Mouse (Mus musculus) heart, adult 2 months (tissue): ENCODE results near the gene Nelfb. TPM values are rescaled to one million over a fixed set of nuclear protein-coding genes. Genes with fewer than 3 reads are reported as not detected.

Source experiments
- DNase-seq, 2 experiments: peaks; one replicate each; pipeline ENCODE4 v3.0.0; 2021
- H3K27ac ChIP-seq: fragments of 200-600 bp; 2 replicates; pipeline ENCODE4 v1.8.1; 2022
- H3K27me3 ChIP-seq: fragments of 200-500 bp; 2 replicates; pipeline ENCODE4 v1.6.1; 2012; ENCODE audit warnings: mild to moderate bottlenecking, low read length, inconsistent platforms, mixed read lengths; ENCODE audit not compliant: control insufficient read depth, insufficient read depth
- H3K36me3 ChIP-seq: fragments of 200-500 bp; 2 replicates; pipeline ENCODE4 v1.6.1; 2012; ENCODE audit warnings: low read length, inconsistent platforms; ENCODE audit not compliant: control insufficient read depth, insufficient read depth
- H3K4me1 ChIP-seq: fragments of 200-500 bp; 2 replicates; pipeline ENCODE4 v1.6.1; 2011; ENCODE audit warnings: low read length; ENCODE audit not compliant: control insufficient read depth, insufficient read depth
- H3K4me3 ChIP-seq: fragments of 200-600 bp; 2 replicates; pipeline ENCODE4 v1.8.1; 2022
- H3K79me2 ChIP-seq: fragments of 200-500 bp; replicated peaks from 2 replicates; pipeline ENCODE4 v1.6.1; 2012; ENCODE audit warnings: mild to moderate bottlenecking, inconsistent platforms, low read length, moderate library complexity, mixed read lengths; ENCODE audit not compliant: control insufficient read depth, insufficient read depth
- H3K9ac ChIP-seq: fragments of 200-500 bp; 2 replicates; pipeline ENCODE4 v1.6.1; 2012; ENCODE audit warnings: low read depth, mild to moderate bottlenecking, control low read depth, inconsistent platforms, low read length, mixed read lengths
- CTCF ChIP-seq: fragments of 200-600 bp; IDR thresholded peaks from 2 replicates; pipeline ENCODE4 v1.8.1; 2022; ENCODE audit warnings: antibody characterized with exemption, mild to moderate bottlenecking, moderate library complexity
- EP300 ChIP-seq: fragments of 200-500 bp; IDR thresholded peaks from 2 replicates; pipeline ENCODE4 v1.6.1; 2011; ENCODE audit warnings: low read depth, low read length, control low read depth; ENCODE audit not compliant: insufficient read depth
- POLR2A ChIP-seq: fragments of 200-500 bp; IDR thresholded peaks from 2 replicates; pipeline ENCODE4 v1.6.1; 2011; ENCODE audit warnings: mild to moderate bottlenecking, low read depth, low read length, control low read depth; ENCODE audit not compliant: insufficient read depth
- WGBS: fragments of 180-500 bp; shearing (Covaris S2); methylation state at CpG from one replicate; pipeline ENCODE4 v1.1.7; 2018; 5-methylcytosine and 5-hydroxymethylcytosine counted together
- intact Hi-C: fragments of 180-260 bp; cut with DNase I; formaldehyde crosslinking; loops from one replicate; pipeline ENCODE4 v1.15.1; 2025
- polyA plus RNA-seq: library from polyadenylated mRNA; depleted of rRNA; stranded (reverse); fragments of >200 nt; gene quantifications from 2 replicates; pipeline ENCODE4 v1.2.3, GENCODE M21; 2012; rRNA removed
- total RNA-seq, 2 experiments: library from RNA; stranded (reverse); gene quantifications; 2 replicates each; pipeline ENCODE4 v1.2.3; 2021

The Nelfb gene
- total and polyA plus RNA-seq, 3 experiments: 37.4 to 47.0 (median 37.4) TPM

- intact Hi-C loops: no loop called here
- no peaks in the 10 kb centered on the region for H3K27me3 ChIP-seq
- H3K4me1 ChIP-seq: peaks cover 31% of the 10 kb centered on the region
- peak overlapping the region; percentile 49 for H3K4me3 ChIP-seq
- no peaks in the 10 kb centered on the region for H3K79me2 ChIP-seq
- DNase-seq: no peak
- peak overlapping the region; percentile 78 for H3K27ac ChIP-seq
- no peaks in the 10 kb centered on the region for H3K36me3 ChIP-seq
- TF ChIP-seq EP300: no peak
- no peak for TF ChIP-seq POLR2A
- no peak for TF ChIP-seq CTCF
- 28% methylated on average over 4 of the region's 4 CpGs for WGBS
- peak overlapping the region; percentile 60 for H3K9ac ChIP-seq
Measured at GRCm38 (mm10) chr2:25167481-25167880, 43.8 kb downstream of the Nelfb start.

GRCm38 (mm10) chr2:25157655-25158054 is 53.6 kb downstream of the Nelfb start:
- Histone ChIP-seq H3K4me3 (no peak overlapping the region), H3K27me3 (no peaks in the 10 kb centered on the region), H3K4me1 (peaks cover 3% of the 10 kb centered on the region; the same call in 1 of the 2 replicates), H3K27ac (no peak overlapping the region), H3K36me3 (no peaks in the 10 kb centered on the region; the same call in 1 of the 2 replicates), H3K79me2 (no peaks in the 10 kb centered on the region), H3K9ac (no peak overlapping the region)
- WGBS: 58% methylated on average over 2 of the region's 2 CpGs
- intact Hi-C loops: loop anchor here (1.0 to 5.0 kb wide), 3 partner anchors 17 to 60 kb away; partner anchors contain the start of gene Noxa1
- DNase-seq: no peak
- no peak for TF ChIP-seq POLR2A
- no peak for TF ChIP-seq EP300
- TF ChIP-seq CTCF: peak; percentile 85

GRCm38 (mm10) chr2:25156990-25157389 is 54.3 kb downstream of the Nelfb start:
- Histone ChIP-seq H3K4me3 (no peak overlapping the region), H3K27ac (no peak overlapping the region), H3K79me2 (no peaks in the 10 kb centered on the region), H3K36me3 (no peaks in the 10 kb centered on the region; the same call in 1 of the 2 replicates), H3K9ac (no peak overlapping the region), H3K27me3 (no peaks in the 10 kb centered on the region), H3K4me1 (no peaks in the 10 kb centered on the region)
- TF ChIP-seq CTCF (peak; percentile 73), EP300 (no peak)
- intact Hi-C loops: loop anchor here (1.0 to 5.0 kb wide), 3 partner anchors 16 to 60 kb away; partner anchors contain the start of gene Noxa1
- 40% methylated on average over 2 of the region's 2 CpGs for WGBS
- no peak for DNase-seq

GRCm38 (mm10) chr2:25156177-25156576 is 55.1 kb downstream of the Nelfb start:
- 90% methylated on average over 3 of the region's 3 CpGs for WGBS
- Histone ChIP-seq H3K79me2 (no peaks in the 10 kb centered on the region), H3K9ac (no peak overlapping the region), H3K4me3 (no peak overlapping the region), H3K4me1 (no peaks in the 10 kb centered on the region), H3K27me3 (no peaks in the 10 kb centered on the region), H3K36me3 (no peaks in the 10 kb centered on the region; the same call in 1 of the 2 replicates), H3K27ac (no peak overlapping the region)
- intact Hi-C loops: loop anchor here (2.0 to 5.0 kb wide), 2 partner anchors 15 to 59 kb away; partner anchors contain the start of gene Noxa1
- TF ChIP-seq CTCF: no peak
- no peak for TF ChIP-seq POLR2A
- no peak for TF ChIP-seq EP300
- DNase-seq: no peak

- Histone ChIP-seq H3K4me1 (peaks cover under 1% of the 10 kb centered on the region; the same call in 1 of the 2 replicates), H3K27ac (no peak overlapping the region), H3K79me2 (no peaks in the 10 kb centered on the region), H3K27me3 (no peaks in the 10 kb centered on the region), H3K4me3 (no peak overlapping the region), H3K9ac (no peak overlapping the region), H3K36me3 (no peaks in the 10 kb centered on the region)
- 74% methylated on average over 4 of the region's 4 CpGs for WGBS
- intact Hi-C loops: no loop called here
- no peak for DNase-seq
- no peak for TF ChIP-seq CTCF
- TF ChIP-seq EP300: no peak
- no peak for TF ChIP-seq POLR2A
Measured at GRCm38 (mm10) chr2:25151280-25151956, 59.9 kb downstream of the Nelfb start.

Other genes with a start within 250 kb of the Nelfb start
Only the 30 nearest of the 33 such genes appear.
- 10 to 100 TPM; 80.9 to 97.0 TPM for gene Mrpl41, start 236.4 kb downstream of the Nelfb start, total RNA-seq
- gene Mrpl41, start 236.4 kb downstream of the Nelfb start, polyA plus RNA-seq: 82.0 and 90.0 TPM in 2 replicates
- 10 to 100 TPM; 22.4 to 29.7 TPM for gene Pnpla7, start 235.5 kb downstream of the Nelfb start, total RNA-seq
- 16.5 and 16.9 TPM in 2 replicates for gene Pnpla7, start 235.5 kb downstream of the Nelfb start, polyA plus RNA-seq
- gene Nsmf, start 157.1 kb downstream of the Nelfb start, total RNA-seq: 10 to 100 TPM; 12.4 to 13.3 TPM
- gene Nsmf, start 157.1 kb downstream of the Nelfb start, polyA plus RNA-seq: 46.9 and 49.8 TPM in 2 replicates
- not detected for gene Entpd8, start 131.2 kb downstream of the Nelfb start, total RNA-seq
- gene Entpd8, start 131.2 kb downstream of the Nelfb start, polyA plus RNA-seq: not detected in 2 replicates
- gene Noxa1, start 116.3 kb downstream of the Nelfb start, total RNA-seq: not detected
- not detected in 2 replicates for gene Noxa1, start 116.3 kb downstream of the Nelfb start, polyA plus RNA-seq
- gene Nrarp, start 30.7 kb downstream of the Nelfb start, total RNA-seq: 1 to 10 TPM; 6.2 to 7.4 TPM
- gene Nrarp, start 30.7 kb downstream of the Nelfb start, polyA plus RNA-seq: 10.2 and 11.2 TPM in 2 replicates
- 1 to 10 TPM; 4.3 to 4.9 TPM for gene Tor4a, start 14.6 kb downstream of the Nelfb start, total RNA-seq
- gene Tor4a, start 14.6 kb downstream of the Nelfb start, polyA plus RNA-seq: 6.8 and 9.4 TPM in 2 replicates
- not detected for gene Stpg3, start 3.1 kb upstream of the Nelfb start, total RNA-seq
- gene Stpg3, start 3.1 kb upstream of the Nelfb start, polyA plus RNA-seq: 0.20 TPM in 1 of 2 replicates, not detected in the other
- not detected for gene Fam166a, start 7.3 kb upstream of the Nelfb start, total RNA-seq
- gene Fam166a, start 7.3 kb upstream of the Nelfb start, polyA plus RNA-seq: 0.21 TPM in 1 of 2 replicates, not detected in the other
- gene Tubb4b, start 13.2 kb upstream of the Nelfb start, total RNA-seq: 100 to 1,000 TPM; 327 to 342 TPM
- 315 and 439 TPM in 2 replicates for gene Tubb4b, start 13.2 kb upstream of the Nelfb start, polyA plus RNA-seq
- gene Slc34a3, start 22.9 kb upstream of the Nelfb start, total RNA-seq: not detected
- gene Slc34a3, start 22.9 kb upstream of the Nelfb start, polyA plus RNA-seq: not detected in 2 replicates
- not detected for gene Rnf224, start 25.3 kb upstream of the Nelfb start, total RNA-seq
- not detected in 2 replicates for gene Rnf224, start 25.3 kb upstream of the Nelfb start, polyA plus RNA-seq
- under 1 TPM; 0.47 to 0.61 TPM for gene Rnf208, start 30.8 kb upstream of the Nelfb start, total RNA-seq
- 1.5 and 2.4 TPM in 2 replicates for gene Rnf208, start 30.8 kb upstream of the Nelfb start, polyA plus RNA-seq
- gene Cysrt1, start 31.0 kb upstream of the Nelfb start, total RNA-seq: not detected
- not detected in 2 replicates for gene Cysrt1, start 31.0 kb upstream of the Nelfb start, polyA plus RNA-seq
- 1 to 10 TPM in 1 of 2 experiments, under 1 TPM in 1; 0.68 to 1.8 TPM for gene AL732309.1, start 35.4 kb upstream of the Nelfb start, total RNA-seq
- gene AL732309.1, start 35.4 kb upstream of the Nelfb start, polyA plus RNA-seq: 4.7 and 6.1 TPM in 2 replicates
- 10 to 100 TPM; 13.1 to 14.1 TPM for gene Tmem203, start 44.0 kb upstream of the Nelfb start, total RNA-seq
- gene Tmem203, start 44.0 kb upstream of the Nelfb start, polyA plus RNA-seq: 18.2 and 22.2 TPM in 2 replicates
- 1 to 10 TPM; 5.9 to 6.7 TPM for gene Tprn, start 51.1 kb upstream of the Nelfb start, total RNA-seq
- gene Tprn, start 51.1 kb upstream of the Nelfb start, polyA plus RNA-seq: 7.5 and 9.9 TPM in 2 replicates
- 10 to 100 TPM; 39.7 to 41.5 TPM for gene Ssna1, start 60.9 kb upstream of the Nelfb start, total RNA-seq
- 33.1 and 36.3 TPM in 2 replicates for gene Ssna1, start 60.9 kb upstream of the Nelfb start, polyA plus RNA-seq
- 10 to 100 TPM; 36.0 to 36.3 TPM for gene Anapc2, start 61.0 kb upstream of the Nelfb start, total RNA-seq
- 57.2 and 68.2 TPM in 2 replicates for gene Anapc2, start 61.0 kb upstream of the Nelfb start, polyA plus RNA-seq
- not detected for gene Tmem210, start 76.7 kb upstream of the Nelfb start, total RNA-seq
- 0.27 and 0.44 TPM in 2 replicates for gene Tmem210, start 76.7 kb upstream of the Nelfb start, polyA plus RNA-seq
- gene Lrrc26, start 78.4 kb upstream of the Nelfb start, total RNA-seq: not detected
- 2.9 TPM in 1 of 2 replicates, not detected in the other for gene Lrrc26, start 78.4 kb upstream of the Nelfb start, polyA plus RNA-seq
- not detected for gene Grin1, start 107.7 kb upstream of the Nelfb start, total RNA-seq
- gene Grin1, start 107.7 kb upstream of the Nelfb start, polyA plus RNA-seq: 0.18 and 0.41 TPM in 2 replicates
- gene Man1b1, start 120.8 kb upstream of the Nelfb start, total RNA-seq: 10 to 100 TPM; 21.6 to 22.5 TPM
- 8.2 and 9.9 TPM in 2 replicates for gene Man1b1, start 120.8 kb upstream of the Nelfb start, polyA plus RNA-seq
- gene Dpp7, start 144.9 kb upstream of the Nelfb start, total RNA-seq: 1 to 10 TPM; 4.8 to 5.4 TPM
- gene Dpp7, start 144.9 kb upstream of the Nelfb start, polyA plus RNA-seq: 11.4 and 11.8 TPM in 2 replicates
- 1 to 10 TPM; 7.2 to 7.9 TPM for gene Uap1l1, start 154.2 kb upstream of the Nelfb start, total RNA-seq
- gene Uap1l1, start 154.2 kb upstream of the Nelfb start, polyA plus RNA-seq: 7.6 and 8.3 TPM in 2 replicates
- gene Sapcd2, start 160.8 kb upstream of the Nelfb start, total RNA-seq: not detected
- 0.20 and 0.26 TPM in 2 replicates for gene Sapcd2, start 160.8 kb upstream of the Nelfb start, polyA plus RNA-seq
- 10 to 100 TPM; 11.1 to 13.5 TPM for gene Entpd2, start 184.4 kb upstream of the Nelfb start, total RNA-seq
- gene Entpd2, start 184.4 kb upstream of the Nelfb start, polyA plus RNA-seq: 36.3 and 37.1 TPM in 2 replicates
- gene Npdc1, start 187.9 kb upstream of the Nelfb start, total RNA-seq: 10 to 100 TPM; 21.3 to 30.4 TPM
- gene Npdc1, start 187.9 kb upstream of the Nelfb start, polyA plus RNA-seq: 47.8 and 52.2 TPM in 2 replicates
- under 1 TPM in 1 of 2 experiments, not detected in 1; 0.11 TPM for gene Fut7, start 211.8 kb upstream of the Nelfb start, total RNA-seq
- gene Fut7, start 211.8 kb upstream of the Nelfb start, polyA plus RNA-seq: 0.43 TPM in 1 of 2 replicates, not detected in the other
- 10 to 100 TPM; 36.1 to 41.1 TPM for gene Abca2, start 217.2 kb upstream of the Nelfb start, total RNA-seq
- 43.4 and 44.2 TPM in 2 replicates for gene Abca2, start 217.2 kb upstream of the Nelfb start, polyA plus RNA-seq